Mouse (Mus musculus) layer of hippocampus, postnatal 36 days (tissue): Measurements from ENCODE around the gene H1f0. TPM values are rescaled to one million over a fixed set of nuclear protein-coding genes. Genes with fewer than 3 reads are reported as not detected.

Source experiments
- DNase-seq, 2 experiments: peaks; one replicate each; pipeline ENCODE4 v3.0.0; 2022
- total RNA-seq, 2 experiments: library from RNA; stranded (reverse); gene quantifications; 2 replicates each; pipeline ENCODE4 v1.2.3; 2021

Gene H1f0
- total RNA-seq = 10 to 100 TPM; 88.9 to 89.5 TPM

DNA sequence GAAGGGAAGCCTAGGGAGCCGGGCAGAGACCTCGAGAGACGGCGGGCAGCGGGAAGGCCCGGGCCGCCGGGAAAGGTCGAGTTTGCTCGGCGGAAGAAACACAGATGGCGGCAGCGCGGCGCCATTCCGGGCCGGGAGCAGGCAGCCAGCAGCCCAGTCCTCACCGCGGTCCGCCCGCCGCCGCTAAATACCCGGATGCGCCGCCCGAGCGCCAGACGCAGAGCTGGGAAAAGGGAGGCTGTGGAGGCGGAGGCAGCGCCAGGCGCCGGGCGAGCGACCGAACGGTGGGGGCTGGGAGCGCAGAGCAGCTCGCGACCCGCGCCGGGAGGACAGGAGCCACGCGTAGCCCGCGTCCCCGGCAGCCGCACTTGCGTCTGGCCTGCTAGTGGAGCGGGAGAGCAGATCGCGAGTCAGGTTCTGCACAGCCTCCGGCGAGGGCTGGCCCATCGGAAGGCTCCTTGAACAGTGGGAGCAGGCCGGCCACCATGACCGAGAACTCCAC lies at the start of gene H1f0:
Gene H1f0, plus strand, starts transcription at position 214 of the 502 bp plus-strand sequence.
- peak; percentile 95 for DNase-seq

DNA sequence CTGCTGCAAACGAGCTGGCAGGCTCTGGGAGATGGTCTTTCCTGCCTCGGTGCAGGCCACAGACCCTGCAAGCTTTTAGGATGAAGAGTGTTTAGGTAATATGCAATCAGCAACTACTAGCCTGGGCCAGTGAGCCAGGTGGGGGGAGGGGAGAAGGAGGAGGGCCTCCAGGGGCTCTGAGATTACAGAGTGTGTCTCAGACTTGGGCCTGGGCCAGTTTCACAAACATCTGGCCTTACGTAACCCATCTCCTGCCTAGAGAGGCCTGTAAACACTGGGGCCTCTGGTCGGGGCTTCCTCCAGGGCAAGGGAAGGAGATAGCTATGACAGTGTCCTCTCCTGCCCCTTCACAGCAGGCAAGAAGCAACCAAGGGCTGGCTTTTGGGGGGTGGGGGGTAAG lies 49.4 kb upstream of the H1f0 start:
- no peak for DNase-seq

DNA sequence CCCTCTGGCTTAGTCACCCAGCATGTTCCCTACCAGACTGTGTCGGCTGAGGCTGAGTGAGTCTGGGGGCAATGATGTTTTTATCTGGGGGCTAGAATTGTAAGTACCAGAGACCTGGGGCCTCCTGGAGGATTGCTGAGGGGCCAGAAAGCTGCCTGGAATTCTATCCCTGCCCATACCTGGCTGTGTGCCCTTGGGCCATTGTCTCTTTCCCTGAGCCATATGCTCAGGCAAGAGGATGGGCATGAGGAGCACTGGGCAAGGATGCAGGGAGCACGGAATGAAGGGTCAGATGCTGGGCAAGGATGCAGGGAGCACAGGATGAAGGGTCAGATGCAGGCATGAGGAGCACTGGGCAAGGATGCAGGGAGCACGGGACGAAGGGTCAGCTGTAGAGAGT lies 48.2 kb upstream of the H1f0 start:
- no peak for DNase-seq

DNA sequence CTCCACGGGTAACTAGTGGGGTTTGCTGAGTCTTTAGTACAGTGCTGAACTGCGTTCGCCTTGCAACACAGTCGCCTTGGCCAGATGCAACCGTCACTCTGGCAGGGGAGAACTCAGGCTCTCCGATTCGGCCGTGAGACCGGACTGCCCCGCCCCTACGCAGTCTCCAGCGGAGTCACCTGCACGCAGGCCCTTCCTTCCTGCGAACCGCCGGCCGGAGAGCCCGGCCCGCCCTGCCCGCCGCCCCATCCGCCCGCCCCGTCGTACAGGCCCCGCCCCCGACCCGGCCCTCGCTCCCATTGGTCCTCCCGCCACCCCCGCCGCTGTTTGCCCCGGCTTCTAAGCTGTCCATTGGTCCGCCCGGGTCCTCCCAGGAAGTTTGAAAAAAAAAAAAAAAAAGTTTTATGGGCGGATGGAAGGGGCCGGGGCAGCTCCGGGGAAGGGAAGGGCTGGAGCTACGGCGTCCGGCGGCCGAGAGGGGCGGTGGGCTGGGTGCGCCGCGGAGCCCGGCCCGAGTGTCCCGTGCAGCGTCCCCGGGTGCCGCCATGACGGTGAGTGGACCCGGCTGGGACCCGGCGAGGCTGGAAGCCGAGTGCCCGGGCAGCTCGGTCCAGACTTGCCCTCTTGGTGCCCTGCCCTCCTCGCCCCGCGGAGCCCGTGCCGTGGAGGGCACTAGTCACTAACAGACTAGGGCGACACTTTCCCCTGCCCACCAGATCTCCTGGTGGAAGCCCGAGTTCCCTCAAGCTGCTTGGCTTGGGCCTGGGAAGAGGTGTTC lies 45.4 kb upstream of the H1f0 start:
- peak in 1 of 2 experiments; percentile 34 for DNase-seq

DNA sequence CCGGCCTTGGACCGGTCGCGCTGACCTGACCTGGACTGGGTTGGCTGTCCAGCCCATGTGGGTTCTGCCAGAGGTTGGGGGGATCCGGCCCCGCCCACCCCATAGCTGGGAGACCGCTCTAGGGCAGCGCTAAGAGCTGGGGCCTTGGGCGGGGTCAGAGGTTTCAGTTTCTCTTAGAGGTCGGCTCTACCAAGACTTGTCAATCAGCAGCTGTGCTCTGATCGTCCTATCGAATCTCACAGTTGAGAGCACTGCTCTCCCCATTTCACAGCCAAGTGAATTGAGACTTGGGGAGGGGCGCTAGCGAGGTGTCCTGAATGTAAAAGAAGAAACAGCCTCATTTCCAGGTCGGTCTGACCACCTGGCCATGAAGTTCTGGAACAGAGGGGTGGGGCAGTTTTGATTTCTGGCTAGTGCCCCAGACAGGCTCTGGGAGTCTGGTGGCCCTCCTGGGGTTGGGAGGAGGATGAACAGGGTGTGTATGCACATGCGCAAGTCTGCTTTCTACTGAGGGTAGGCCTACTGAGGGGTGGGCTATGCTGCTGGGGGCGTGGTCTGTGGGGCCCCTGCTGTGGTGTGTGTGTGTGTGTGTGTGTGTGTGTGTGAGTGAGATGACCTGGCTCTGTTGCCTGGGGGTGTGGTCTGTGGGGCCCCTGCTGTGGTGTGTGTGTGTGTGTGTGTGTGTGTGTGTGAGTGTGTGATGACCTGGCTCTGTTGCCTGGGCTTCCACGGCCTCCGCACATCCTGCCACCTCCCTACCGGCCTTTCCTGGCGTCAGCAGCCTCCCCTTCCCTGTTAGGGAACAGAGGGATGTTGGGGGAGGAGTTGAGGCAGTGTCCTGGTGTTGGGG lies 44.6 kb upstream of the H1f0 start:
- DNase-seq = no peak

DNA sequence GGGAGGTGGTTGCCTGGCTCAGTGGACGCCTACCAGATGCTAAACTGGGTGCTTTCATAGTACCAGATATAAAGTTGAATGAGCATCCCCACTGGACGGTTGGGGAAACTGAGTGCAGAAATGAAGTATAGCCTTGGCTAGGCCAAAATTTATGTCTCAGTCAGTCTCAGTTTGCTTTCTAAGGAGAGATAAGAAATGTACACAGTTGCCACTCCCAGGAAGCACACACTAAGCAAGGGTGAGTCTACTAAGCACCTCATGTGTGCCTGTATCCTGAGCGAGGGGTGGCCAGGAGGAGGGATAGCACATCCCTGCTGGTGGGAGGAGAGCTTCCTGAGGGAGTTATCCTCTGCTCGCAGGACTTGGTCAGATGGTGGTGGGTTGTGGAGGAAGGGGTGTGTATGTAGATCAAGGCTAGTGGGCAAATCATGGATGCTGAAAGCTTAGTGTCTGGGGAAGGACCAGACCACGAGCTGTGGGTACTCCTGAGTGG lies 43.9 kb upstream of the H1f0 start:
- DNase-seq = no peak

DNA sequence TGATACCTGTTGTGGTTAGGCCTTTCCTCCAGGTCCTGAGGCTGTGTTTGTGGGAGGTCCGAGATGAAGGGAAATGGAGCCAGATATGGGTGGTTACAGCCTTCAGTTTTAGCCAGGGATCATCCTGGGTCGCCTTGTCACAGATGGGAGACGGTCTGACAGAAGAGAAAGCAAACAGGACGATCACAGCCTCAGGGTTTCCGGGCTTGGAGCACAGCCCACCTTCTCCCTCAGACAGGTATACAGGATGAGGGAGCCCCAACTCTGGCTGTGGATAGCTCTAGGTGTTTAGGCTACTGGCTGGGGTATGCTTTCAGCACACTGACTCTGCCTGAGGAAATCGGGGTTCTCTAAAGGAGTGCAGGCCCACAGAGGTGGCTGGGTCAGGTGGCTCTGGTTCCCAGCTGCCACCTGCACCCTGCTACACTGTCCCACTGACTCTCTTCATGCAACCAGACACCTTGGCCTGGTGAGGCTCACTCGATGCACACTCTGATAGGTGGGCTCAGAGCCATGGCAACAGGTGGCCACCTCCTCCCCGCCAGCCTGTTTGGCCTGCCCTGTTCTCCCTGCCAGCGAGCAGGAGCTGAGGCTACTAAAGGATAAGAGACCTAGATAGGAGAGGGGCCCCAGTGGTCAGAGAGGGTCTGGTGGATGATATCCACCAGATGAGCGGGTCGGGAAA lies 41.6 kb upstream of the H1f0 start:
- no peak for DNase-seq

DNA sequence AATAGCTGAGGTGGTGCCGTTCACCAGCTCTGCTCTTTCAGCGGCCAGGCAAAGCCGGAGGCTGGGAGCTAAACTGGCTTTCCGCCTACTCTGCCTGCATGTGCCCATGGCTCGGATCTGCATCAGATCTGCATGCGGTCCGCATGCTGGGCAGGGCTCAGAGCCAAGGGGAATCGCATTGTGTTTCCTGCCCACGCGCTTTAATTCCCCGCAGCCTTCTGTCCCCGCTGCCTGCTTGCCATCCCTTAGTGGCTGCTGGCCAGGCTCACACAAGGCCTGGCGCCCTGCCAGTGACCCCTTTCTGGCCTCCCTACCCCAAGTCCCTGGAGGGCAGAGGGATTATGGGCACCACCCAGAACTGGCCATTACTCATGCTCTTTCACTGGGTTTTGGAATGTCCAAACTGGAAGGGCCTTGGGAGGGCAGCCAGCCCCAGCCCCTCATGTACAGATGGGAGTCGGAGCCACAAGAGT lies 39.7 kb upstream of the H1f0 start:
- peak; percentile 88 to 91 for DNase-seq

DNA sequence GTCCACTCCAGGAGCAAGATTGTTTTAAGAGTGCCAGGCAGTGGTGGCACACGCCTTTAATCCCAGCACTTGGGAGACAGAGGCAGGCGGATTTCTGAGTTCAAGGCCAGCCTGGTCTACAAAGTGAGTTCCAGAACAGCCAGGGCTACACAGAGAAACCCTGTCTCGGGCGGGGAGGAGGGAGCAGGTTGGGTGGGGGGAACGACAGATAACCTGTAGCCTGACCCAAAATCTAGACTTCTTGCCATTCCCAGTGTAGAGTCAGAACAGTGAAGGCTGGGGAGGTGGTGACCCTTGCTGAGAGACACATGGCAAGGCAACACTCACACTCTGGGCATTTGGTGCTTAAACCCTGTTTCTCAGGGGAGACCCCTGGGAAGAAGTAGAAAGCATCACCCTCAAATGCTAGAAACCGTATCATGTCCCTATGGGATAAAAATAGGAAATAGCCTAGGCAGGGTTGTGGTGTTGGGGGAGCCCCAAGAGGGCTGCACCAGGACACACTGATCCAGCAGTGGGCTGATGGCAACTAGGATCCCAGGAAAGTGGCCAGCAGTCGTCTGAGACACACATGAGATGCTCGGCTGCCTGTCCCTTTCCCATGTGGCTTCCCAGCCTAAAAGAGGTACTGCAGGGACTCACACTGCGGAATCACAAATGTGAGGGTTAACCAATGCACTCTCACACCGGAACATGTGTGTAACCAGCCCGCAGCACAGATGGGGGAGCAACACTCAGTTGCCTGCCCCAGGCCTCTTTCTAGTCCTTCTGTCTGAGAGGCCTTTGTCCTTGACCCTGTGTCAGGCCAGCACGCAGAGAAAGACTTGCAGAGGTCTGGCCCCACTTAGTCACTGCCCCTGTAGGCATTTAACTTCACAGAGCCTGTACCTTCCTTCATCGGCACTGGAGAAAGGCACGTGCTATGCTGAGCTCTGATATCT lies 38.8 kb upstream of the H1f0 start:
- DNase-seq = no peak

DNA sequence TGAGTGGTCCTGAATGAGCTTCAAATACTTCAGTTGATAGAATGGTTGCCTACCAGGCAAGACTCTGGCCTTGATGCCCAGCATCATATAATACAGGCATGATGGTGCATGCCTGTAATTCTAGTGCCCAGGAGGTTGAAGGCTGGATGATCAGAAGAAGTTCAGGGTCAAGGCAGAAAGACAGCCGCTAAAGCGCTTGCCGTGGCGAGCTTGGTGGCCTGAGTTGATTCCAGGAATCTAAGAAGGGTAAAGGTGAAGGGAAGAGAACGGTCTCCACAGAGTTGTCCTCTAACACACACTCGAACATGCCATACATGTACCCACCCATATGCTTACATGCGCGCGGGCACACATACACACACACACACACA lies 38.2 kb upstream of the H1f0 start:
- DNase-seq = no peak

DNA sequence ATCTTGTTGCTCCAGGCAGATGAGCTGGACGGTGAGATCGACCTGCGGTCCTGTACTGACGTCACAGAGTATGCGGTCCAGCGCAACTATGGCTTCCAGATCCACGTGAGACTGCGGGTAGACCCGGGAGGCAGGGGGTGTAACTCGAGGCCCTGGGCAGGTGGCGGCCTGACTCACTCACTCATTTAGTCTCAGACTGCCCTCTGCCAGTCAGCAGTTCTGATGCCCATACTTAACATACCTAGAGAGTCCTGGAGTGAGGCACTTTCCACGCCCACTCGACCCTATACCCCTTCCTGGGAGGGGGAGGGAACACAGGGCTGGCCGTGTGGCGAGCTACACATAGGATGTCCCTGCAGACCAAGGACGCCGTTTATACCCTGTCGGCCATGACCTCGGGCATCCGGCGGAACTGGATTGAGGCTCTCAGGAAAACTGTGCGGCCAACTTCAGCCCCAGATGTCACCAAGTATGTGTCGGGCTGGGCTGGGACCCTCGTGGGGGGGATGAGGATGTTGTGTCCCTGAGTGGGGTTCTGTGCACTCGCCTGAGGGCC lies 37.2 kb upstream of the H1f0 start:
- DNase-seq = no peak

DNA sequence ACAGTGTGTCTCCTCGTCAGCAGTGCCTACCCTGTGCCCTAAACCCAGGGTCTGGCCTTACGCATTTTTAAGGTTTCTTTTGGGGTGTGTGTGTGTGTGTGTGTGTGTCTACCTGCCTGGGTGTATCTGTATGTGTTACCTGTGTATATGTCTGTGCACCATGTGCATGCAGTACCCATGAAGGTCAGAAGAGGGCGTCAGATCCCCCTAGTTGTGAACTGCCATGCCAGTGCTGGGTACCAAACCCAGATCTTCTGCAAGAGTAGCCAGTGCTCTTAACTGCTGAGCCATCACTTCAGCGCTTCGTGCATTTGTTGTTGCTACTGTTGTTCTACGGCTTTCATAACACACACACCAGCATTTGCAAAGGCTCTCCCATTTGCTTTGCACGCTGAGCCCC lies 36.0 kb upstream of the H1f0 start:
- DNase-seq = no peak

DNA sequence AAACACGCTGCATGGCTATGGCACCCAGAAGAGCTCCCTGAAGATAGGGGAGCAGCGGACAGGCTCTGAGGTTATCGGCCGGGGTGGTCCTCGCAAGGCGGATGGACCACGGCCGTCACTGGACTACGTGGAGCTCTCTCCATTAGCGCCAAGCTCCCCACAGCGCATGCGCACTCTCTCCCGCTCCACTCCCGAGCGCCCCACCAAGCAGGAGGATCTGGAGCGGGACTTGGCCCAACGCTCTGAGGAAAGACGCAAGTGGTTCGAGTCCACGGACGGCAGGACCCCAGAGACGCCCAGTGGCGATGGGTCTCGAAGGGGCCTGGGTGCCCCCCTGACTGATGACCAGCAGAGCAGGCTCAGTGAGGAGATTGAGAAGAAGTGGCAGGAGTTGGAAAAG lies 35.3 kb upstream of the H1f0 start:
- DNase-seq = no peak

DNA sequence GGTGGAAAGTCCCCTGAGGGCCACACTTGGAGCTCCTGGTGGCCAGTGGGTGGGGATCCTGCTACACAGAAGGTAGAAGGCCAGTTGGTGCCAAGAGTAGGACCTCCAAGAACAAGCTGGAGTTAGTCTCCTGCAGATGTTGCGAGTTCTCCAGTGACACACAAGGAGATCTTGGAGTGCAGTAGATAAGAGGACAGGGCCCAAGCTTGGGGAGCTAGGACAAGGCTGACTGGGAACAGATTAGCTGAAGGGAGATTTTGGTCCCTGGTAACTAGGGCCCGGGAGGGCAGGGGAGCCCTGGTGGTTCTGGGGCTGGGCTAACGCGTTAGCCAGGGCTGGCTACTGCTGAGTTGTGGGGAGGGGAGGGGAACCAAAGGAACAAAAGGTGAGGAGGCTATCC lies 32.3 kb upstream of the H1f0 start:
- no peak for DNase-seq

DNA sequence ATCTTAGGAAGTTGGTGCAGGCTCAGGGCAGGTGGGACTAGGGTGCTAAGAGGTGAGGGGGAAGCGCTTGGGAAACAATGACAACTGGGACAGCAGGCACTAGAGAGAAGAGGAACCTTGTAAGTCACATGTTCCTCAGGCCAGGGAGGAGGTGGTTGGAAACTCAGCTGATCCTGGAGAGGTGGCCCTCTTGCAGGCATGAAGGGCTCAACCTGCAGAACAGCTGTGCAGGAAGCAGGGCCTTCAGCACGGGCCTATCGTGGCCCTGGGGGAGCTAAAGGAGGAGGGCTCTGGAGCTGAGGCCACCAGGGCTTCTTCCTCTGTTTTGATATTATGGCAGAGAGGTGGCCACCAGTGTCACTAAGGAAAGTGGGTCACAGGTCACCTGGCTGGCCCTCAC lies 31.6 kb upstream of the H1f0 start:
- DNase-seq = no peak

DNA sequence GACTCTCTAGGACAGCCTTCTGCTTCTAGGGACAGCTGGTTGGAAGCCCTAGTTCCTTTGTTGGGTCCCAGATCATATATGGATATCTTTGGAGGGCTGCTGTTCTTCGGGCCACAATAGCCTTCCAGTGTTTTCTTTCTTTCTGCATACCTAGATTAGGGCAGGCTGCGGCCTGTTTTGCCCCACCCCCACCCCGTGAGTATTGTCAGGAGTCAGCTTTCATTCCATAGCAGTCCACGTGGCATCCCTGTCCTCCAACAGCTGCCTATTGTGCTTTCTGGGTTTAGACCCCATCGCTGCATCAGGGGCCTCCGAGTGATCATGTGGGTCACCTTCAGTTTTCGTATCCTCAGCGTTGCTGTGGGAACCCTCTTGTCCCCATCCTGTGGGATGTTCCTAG lies 29.9 kb upstream of the H1f0 start:
- DNase-seq = no peak

DNA sequence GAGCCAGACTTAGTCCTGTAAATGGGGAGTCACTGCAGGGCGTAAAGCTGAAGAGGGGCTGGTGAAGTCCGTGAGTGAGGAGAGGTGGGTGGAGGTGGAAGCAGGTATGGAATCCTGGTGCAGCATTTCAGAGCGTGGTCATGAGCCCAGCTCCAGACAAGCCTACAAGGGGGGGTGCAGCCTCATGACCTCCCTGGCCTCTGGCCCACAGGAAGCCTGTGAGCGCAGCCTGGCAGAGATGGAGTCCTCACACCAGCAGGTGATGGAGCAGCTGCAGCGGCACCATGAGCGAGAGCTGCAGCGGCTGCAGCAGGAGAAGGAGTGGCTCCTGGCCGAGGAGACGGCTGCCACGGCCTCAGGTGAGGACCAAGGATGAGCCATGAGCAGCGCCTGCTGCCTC lies 28.7 kb upstream of the H1f0 start:
- DNase-seq = no peak

DNA sequence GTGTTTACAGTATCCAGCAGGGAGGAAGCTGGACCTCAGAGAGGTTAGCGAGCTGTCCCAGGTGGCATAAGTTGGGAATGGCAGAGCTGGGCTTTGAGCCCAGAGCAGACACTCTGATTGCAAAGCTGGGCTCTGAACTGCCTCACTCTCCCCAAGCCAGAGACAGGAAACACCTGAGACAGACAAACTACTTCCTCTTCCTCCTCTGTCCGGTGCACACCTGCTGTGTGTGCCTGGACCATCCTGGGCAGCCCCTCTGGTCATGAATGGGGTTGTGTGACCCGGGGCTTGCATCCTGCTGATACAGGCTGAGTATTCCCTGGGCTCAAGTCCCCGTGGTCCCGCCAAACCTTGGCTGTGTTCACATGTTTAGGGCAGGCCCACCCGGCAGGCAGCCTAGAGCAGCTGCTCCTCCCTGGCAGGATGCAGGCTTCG lies 27.9 kb upstream of the H1f0 start:
- DNase-seq = no peak

DNA sequence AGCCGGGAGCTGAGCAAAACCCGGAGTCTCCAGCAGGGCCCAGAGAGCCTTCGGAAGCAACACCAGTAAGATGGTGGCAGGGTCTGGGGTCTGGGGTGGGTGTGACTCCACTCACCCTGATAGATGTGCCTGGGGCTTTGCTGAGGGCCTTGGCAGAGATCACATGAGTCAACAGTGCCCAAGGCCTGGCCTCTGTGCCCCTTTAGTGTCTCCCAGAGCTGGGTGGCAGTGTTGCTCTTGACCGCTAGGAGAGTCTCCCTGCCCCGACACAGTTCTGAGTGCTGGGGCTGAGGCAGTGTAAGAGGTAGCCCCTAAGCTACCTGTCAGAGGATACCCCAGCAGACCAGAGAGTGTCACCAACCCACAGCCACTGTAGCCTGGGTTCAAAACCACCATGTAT lies 26.7 kb upstream of the H1f0 start:
- no peak for DNase-seq

DNA sequence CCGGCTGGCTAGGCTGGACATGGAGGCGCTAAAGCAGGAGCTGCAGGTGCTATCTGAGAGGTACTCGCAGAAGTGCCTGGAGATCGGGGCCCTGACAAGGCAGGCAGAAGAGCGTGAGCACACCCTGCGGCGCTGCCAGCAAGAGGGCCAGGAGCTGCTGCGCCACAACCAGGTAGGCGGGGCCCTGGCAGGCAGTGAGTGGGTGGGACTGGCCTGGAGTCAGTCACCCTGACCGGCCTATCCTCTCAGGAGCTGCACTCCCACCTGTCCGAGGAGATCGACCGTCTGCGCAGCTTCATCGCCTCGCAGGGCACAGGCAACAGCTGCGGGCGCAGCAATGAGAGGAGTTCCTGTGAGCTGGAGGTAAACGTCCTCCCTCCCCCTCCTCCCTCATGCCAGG lies 26.2 kb upstream of the H1f0 start:
- no peak for DNase-seq

DNA sequence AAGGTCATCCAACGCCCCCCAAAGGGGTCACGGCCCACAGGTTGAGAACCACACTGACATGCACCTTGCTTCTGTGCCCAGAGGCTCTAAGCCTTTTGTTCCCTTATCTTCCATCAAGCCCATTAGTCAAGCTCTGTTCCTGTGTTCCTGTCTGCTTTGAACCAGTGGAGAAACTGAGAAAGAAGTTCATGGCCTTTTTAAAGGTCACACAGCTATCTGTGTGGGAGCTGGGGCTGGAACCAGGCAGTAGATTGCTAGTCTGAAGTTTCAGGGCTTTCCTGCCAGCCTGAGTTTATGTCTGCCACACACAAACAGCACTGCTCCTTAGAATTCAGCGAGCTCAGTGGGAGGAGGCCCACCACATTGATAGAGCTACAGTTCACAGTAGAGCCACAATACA lies 25.2 kb upstream of the H1f0 start:
- DNase-seq = no peak
